Mouse (Mus musculus): ENCODE results near the gene Pigr. TPM values are rescaled to one million over a fixed set of nuclear protein-coding genes. Genes with fewer than 3 reads are reported as not detected.

Pigr gene
- polyA plus RNA-seq, 1 experiment = 0.01 TPM

DNA sequence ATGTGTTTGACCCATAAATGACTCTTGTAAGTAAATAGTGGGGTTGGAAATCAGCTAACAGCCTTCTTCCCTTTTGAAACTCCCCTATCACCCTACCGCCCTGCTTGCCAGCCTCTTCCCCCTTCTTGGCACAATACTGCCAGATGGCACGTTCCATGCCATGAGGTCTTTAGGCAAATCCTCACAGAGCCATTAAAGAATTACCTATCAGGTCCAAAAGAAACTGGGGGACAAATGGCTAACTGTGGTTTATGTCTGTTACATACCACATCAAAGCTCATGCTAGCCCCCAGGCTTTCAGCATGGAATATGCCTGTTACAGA is 5.4 kb upstream of the Pigr start:
- H3K79me2 ChIP-seq (ENCODE audit: control insufficient read depth, insufficient read depth) = no peaks in the 10 kb centered on the region
- H3K27me3 ChIP-seq (ENCODE audit: control insufficient read depth, insufficient read depth, insufficient read length) = peaks cover 10% of the 10 kb centered on the region
- H3K4me3 ChIP-seq = no peak overlapping the region
- H3K4me2 ChIP-seq (ENCODE audit: low read depth) = no peak overlapping the region
- TF ChIP-seq CEBPB (IDR thresholded peaks at IDR 0.05; ENCODE audit: insufficient read depth, poor library complexity, severe bottlenecking) (no peak), E2F4 (IDR thresholded peaks at IDR 0.05; ENCODE audit: insufficient read depth) (no peak), MAX (IDR thresholded peaks at IDR 0.05; ENCODE audit: low read depth) (no peak), REST (IDR thresholded peaks at IDR 0.05; ENCODE audit: insufficient read depth, insufficient read length) (no peak), TCF3 (IDR thresholded peaks at IDR 0.05; ENCODE audit: insufficient read length, low read depth) (no peak), TCF12 (IDR thresholded peaks at IDR 0.05; ENCODE audit: insufficient read depth, poor library complexity, severe bottlenecking) (no peak), USF1 (IDR thresholded peaks at IDR 0.05; ENCODE audit: low read depth) (no peak), MYOG (IDR thresholded peaks at IDR 0.05; ENCODE audit: control insufficient read depth in 1 of 3, insufficient read depth in 1 of 3, insufficient read length in 2 of 3, low read depth in 2 of 3) (no peak), MYOD1 (IDR thresholded peaks at IDR 0.05; ENCODE audit: control insufficient read depth in 1 of 3, insufficient read length in 2 of 3, low read depth in 2 of 3) (no peak), SRF (IDR thresholded peaks at IDR 0.05; ENCODE audit: control insufficient read depth, insufficient read length, low read depth) (no peak), POLR2AphosphoS2 (IDR thresholded peaks at IDR 0.05; ENCODE audit: insufficient read length, low read depth) (no peak), POLR2A (IDR thresholded peaks at IDR 0.05; ENCODE audit: insufficient read length, low read depth) (no peak)
- H3K36me3 ChIP-seq (ENCODE audit: control insufficient read depth, insufficient read depth) = no peaks in the 10 kb centered on the region
- no peak overlapping the region for H3ac ChIP-seq (ENCODE audit: control insufficient read depth, insufficient read length)

DNA sequence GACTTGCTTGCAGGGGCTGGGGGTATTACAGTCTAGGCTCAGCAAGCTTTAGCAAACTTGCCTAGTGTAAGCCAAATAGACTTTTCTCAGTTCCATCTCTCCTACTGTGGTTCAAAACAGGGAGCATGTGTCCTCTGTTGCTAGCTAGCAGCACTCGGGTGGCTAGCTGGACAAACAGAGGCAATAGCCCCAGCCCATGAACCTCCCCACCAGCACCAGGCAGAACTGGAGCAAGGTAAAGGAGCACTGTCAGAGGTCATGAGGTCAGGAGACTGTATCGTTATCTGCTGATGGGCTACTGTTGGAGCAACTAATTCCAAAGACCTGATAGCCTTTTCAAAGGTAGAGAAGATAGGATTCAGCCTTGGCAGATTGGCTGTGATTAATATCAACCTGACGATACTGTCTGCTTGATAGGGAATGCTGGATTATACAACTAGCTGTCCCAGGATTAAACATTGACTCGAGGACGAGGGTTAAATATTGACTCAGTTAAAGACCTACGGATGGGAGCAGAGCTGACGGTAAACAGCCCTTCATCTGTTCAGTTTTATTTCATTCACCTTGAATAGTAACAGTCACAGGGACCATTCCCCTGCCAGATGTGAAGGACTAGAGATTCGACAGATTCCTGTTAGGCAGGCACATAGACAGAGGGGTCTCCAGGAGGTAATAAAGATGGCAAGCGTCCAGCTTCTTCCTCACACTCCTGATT is 4.4 kb upstream of the Pigr start:
- Histone ChIP-seq H3ac (ENCODE audit: control insufficient read depth, insufficient read length) (no peak overlapping the region), H3K4me3 (no peak overlapping the region), H3K27me3 (ENCODE audit: control insufficient read depth, insufficient read depth, insufficient read length) (peaks cover 16% of the 10 kb centered on the region), H3K4me2 (ENCODE audit: low read depth) (no peak overlapping the region), H3K36me3 (ENCODE audit: control insufficient read depth, insufficient read depth) (no peaks in the 10 kb centered on the region), H3K79me2 (ENCODE audit: control insufficient read depth, insufficient read depth) (no peaks in the 10 kb centered on the region)
- no peak for TF ChIP-seq POLR2A (IDR thresholded peaks at IDR 0.05; ENCODE audit: insufficient read length, low read depth)
- no peak for TF ChIP-seq USF1 (IDR thresholded peaks at IDR 0.05; ENCODE audit: low read depth)
- no peak for TF ChIP-seq CEBPB (IDR thresholded peaks at IDR 0.05; ENCODE audit: insufficient read depth, poor library complexity, severe bottlenecking)
- no peak for TF ChIP-seq SRF (IDR thresholded peaks at IDR 0.05; ENCODE audit: control insufficient read depth, insufficient read length, low read depth)
- no peak for TF ChIP-seq TCF3 (IDR thresholded peaks at IDR 0.05; ENCODE audit: insufficient read length, low read depth)
- no peak for TF ChIP-seq TCF12 (IDR thresholded peaks at IDR 0.05; ENCODE audit: insufficient read depth, poor library complexity, severe bottlenecking)
- TF ChIP-seq E2F4 (IDR thresholded peaks at IDR 0.05; ENCODE audit: insufficient read depth) = no peak
- TF ChIP-seq MYOD1 (IDR thresholded peaks at IDR 0.05; ENCODE audit: control insufficient read depth in 1 of 3, insufficient read length in 2 of 3, low read depth in 2 of 3) = no peak
- no peak for TF ChIP-seq REST (IDR thresholded peaks at IDR 0.05; ENCODE audit: insufficient read depth, insufficient read length)
- no peak for TF ChIP-seq MYOG (IDR thresholded peaks at IDR 0.05; ENCODE audit: control insufficient read depth in 1 of 3, insufficient read depth in 1 of 3, insufficient read length in 2 of 3, low read depth in 2 of 3)

DNA sequence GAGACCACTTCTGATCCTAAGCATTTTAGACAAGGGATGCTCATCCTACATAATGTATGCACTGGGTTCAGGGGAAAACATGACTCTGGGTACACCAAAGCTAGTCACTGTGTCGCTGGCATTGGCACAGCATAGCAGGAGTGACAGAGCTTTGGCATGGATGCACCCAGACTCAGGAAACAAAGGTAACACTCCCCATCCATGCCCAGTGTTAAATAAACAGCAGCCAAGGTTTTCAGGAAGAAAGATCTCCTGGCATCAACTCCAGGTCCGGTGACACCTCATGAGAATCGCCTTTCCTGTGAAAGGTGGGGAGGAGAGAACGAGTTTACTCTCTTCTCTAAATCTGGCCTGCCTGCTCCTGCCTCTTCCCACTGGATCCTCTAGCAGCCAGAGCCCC is 2.2 kb downstream of the Pigr start:
- Histone ChIP-seq H3K79me2 (ENCODE audit: control insufficient read depth, insufficient read depth) (no peaks in the 10 kb centered on the region), H3ac (ENCODE audit: control insufficient read depth, insufficient read length) (no peak overlapping the region), H3K27me3 (ENCODE audit: control insufficient read depth, insufficient read depth, insufficient read length) (peaks cover 19% of the 10 kb centered on the region), H3K36me3 (ENCODE audit: control insufficient read depth, insufficient read depth) (no peaks in the 10 kb centered on the region), H3K4me3 (no peak overlapping the region), H3K4me2 (ENCODE audit: low read depth) (no peak overlapping the region)
- TF ChIP-seq USF1 (IDR thresholded peaks at IDR 0.05; ENCODE audit: low read depth) = no peak
- no peak for TF ChIP-seq SRF (IDR thresholded peaks at IDR 0.05; ENCODE audit: control insufficient read depth, insufficient read length, low read depth)
- no peak for TF ChIP-seq POLR2A (IDR thresholded peaks at IDR 0.05; ENCODE audit: insufficient read length, low read depth)
- TF ChIP-seq MAX (IDR thresholded peaks at IDR 0.05; ENCODE audit: low read depth) = no peak
- no peak for TF ChIP-seq E2F4 (IDR thresholded peaks at IDR 0.05; ENCODE audit: insufficient read depth)
- no peak for TF ChIP-seq REST (IDR thresholded peaks at IDR 0.05; ENCODE audit: insufficient read depth, insufficient read length)
- TF ChIP-seq TCF3 (IDR thresholded peaks at IDR 0.05; ENCODE audit: insufficient read length, low read depth) = no peak
- no peak for TF ChIP-seq MYOD1 (IDR thresholded peaks at IDR 0.05; ENCODE audit: control insufficient read depth in 1 of 3, insufficient read length in 2 of 3, low read depth in 2 of 3)
- TF ChIP-seq CEBPB (IDR thresholded peaks at IDR 0.05; ENCODE audit: insufficient read depth, poor library complexity, severe bottlenecking) = no peak
- no peak for TF ChIP-seq MYOG (IDR thresholded peaks at IDR 0.05; ENCODE audit: control insufficient read depth in 1 of 3, insufficient read depth in 1 of 3, insufficient read length in 2 of 3, low read depth in 2 of 3)
- TF ChIP-seq POLR2AphosphoS2 (IDR thresholded peaks at IDR 0.05; ENCODE audit: insufficient read length, low read depth) = no peak
- TF ChIP-seq TCF12 (IDR thresholded peaks at IDR 0.05; ENCODE audit: insufficient read depth, poor library complexity, severe bottlenecking) = no peak

DNA sequence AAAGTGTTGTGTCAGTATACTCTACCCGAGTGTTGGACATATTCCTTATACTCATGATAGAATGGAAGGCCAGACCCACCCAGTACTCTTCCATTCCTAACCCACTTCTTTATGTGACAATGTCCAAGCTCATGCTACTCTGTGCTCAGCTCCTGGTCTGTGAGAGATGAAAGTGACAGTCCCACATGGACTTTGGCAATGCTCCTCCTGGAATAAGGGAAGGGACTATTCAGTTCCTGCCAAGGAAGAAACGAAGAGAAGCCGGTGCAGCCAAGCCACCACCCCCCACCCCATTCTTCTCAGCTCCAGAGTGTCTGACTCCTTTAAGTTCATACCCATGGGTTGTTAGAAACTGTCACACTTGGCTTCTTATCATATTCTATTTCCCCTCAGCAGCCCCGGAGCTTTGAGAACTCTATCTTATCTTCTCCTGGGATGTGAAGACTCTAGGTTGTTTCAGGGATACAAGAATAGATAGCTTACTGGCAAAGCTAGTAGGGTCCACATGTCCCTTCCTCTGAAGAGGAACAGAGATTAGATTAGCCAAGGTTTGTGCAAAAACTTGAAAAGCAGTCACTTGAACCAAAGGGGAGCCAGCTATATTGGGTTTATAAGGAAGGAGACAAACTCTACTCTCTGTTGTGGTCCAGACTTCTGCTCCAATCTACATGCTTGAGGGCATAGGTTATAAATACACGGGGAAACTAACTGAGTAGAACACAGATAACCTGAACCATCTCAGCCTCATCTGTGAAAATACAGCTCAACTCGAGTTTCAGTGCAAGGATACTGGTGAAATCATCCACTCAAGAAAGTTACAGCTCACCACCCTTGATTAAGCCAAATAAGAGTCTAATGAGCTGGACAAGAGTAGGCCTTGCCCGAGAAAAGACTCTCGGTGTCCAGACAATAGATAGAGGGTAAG is 3.7 kb downstream of the Pigr start:
- H3K36me3 ChIP-seq (ENCODE audit: control insufficient read depth, insufficient read depth) = no peaks in the 10 kb centered on the region
- TF ChIP-seq MYOD1 (IDR thresholded peaks at IDR 0.05; ENCODE audit: control insufficient read depth in 1 of 3, insufficient read length in 2 of 3, low read depth in 2 of 3) (no peak), TCF3 (IDR thresholded peaks at IDR 0.05; ENCODE audit: insufficient read length, low read depth) (no peak), TCF12 (IDR thresholded peaks at IDR 0.05; ENCODE audit: insufficient read depth, poor library complexity, severe bottlenecking) (no peak), MYOG (IDR thresholded peaks at IDR 0.05; ENCODE audit: control insufficient read depth in 1 of 3, insufficient read depth in 1 of 3, insufficient read length in 2 of 3, low read depth in 2 of 3) (no peak), E2F4 (IDR thresholded peaks at IDR 0.05; ENCODE audit: insufficient read depth) (no peak), MAX (IDR thresholded peaks at IDR 0.05; ENCODE audit: low read depth) (no peak), USF1 (IDR thresholded peaks at IDR 0.05; ENCODE audit: low read depth) (no peak), REST (IDR thresholded peaks at IDR 0.05; ENCODE audit: insufficient read depth, insufficient read length) (no peak), POLR2A (IDR thresholded peaks at IDR 0.05; ENCODE audit: insufficient read length, low read depth) (no peak), SRF (IDR thresholded peaks at IDR 0.05; ENCODE audit: control insufficient read depth, insufficient read length, low read depth) (no peak), CEBPB (IDR thresholded peaks at IDR 0.05; ENCODE audit: insufficient read depth, poor library complexity, severe bottlenecking) (no peak), POLR2AphosphoS2 (IDR thresholded peaks at IDR 0.05; ENCODE audit: insufficient read length, low read depth) (no peak)

More for the DNA sequence above, 3.7 kb downstream of the Pigr start:
- peaks cover 14% of the 10 kb centered on the region for H3K27me3 ChIP-seq (ENCODE audit: control insufficient read depth, insufficient read depth, insufficient read length)
- H3K79me2 ChIP-seq (ENCODE audit: control insufficient read depth, insufficient read depth) = no peaks in the 10 kb centered on the region
- H3K4me2 ChIP-seq (ENCODE audit: low read depth) = no peak overlapping the region
- no peak overlapping the region for H3ac ChIP-seq (ENCODE audit: control insufficient read depth, insufficient read length)
- no peak overlapping the region for H3K4me3 ChIP-seq

All from myocyte (in vitro differentiated cells).